Mouse (Mus musculus) midbrain, embryonic 12.5 days (tissue): ENCODE data around the gene Pheta2. TPM values are rescaled to one million over a fixed set of nuclear protein-coding genes. Genes with fewer than 3 reads are reported as not detected.

Source experiments
- ATAC-seq: fragments of 200-750 bp; cut with Nextera tagmentation; 2 replicates; pipeline ENCODE4 v1.8.0; 2017; ENCODE audit warnings: low read depth, moderate TSS enrichment, moderate library complexity; ENCODE audit not compliant: low FRiP score
- H3K27ac ChIP-seq: fragments of 300-500 bp; sonication (generic); replicated peaks from 2 replicates; pipeline ENCODE4 v1.5.1; 2016; ENCODE audit warnings: mild to moderate bottlenecking
- H3K27me3 ChIP-seq: fragments of 300-500 bp; sonication (generic); 2 replicates; pipeline ENCODE4 v1.6.1; 2016; ENCODE audit warnings: mild to moderate bottlenecking
- H3K36me3 ChIP-seq: fragments of 300-500 bp; sonication (generic); 2 replicates; pipeline ENCODE4 v1.6.1; 2016
- H3K4me1 ChIP-seq: fragments of 300-500 bp; sonication (generic); 2 replicates; pipeline ENCODE4 v1.6.1; 2016
- H3K4me2 ChIP-seq: fragments of 300-500 bp; sonication (generic); replicated peaks from 2 replicates; pipeline ENCODE4 v1.6.1; 2016; ENCODE audit warnings: mild to moderate bottlenecking, moderate library complexity
- H3K4me3 ChIP-seq: fragments of 300-500 bp; sonication (generic); 2 replicates; pipeline ENCODE4 v1.5.1; 2016; ENCODE audit warnings: mild to moderate bottlenecking
- H3K9ac ChIP-seq: fragments of 300-500 bp; sonication (generic); replicated peaks from 2 replicates; pipeline ENCODE4 v1.6.1; 2016; ENCODE audit warnings: mild to moderate bottlenecking, moderate library complexity
- H3K9me3 ChIP-seq: fragments of 300-500 bp; sonication (generic); 2 replicates; pipeline ENCODE4 v1.6.1; 2016; ENCODE audit warnings: mild to moderate bottlenecking
- WGBS: fragments of 180-500 bp; shearing (Covaris S2); methylation state at CpG from one replicate; pipeline ENCODE4 v1.1.7; 2016; 5-methylcytosine and 5-hydroxymethylcytosine counted together
- polyA plus RNA-seq: library from polyadenylated mRNA; unstranded; fragments of >200 nt; fragmentation: Nextera tagmentation; extraction: Ambion mirVana; gene quantifications from 2 replicates; pipeline ENCODE4 v1.2.1, GENCODE M21; 2016

Gene Pheta2
- polyA plus RNA-seq, 1 experiment from 2014 or later, result 4.1 TPM

DNA sequence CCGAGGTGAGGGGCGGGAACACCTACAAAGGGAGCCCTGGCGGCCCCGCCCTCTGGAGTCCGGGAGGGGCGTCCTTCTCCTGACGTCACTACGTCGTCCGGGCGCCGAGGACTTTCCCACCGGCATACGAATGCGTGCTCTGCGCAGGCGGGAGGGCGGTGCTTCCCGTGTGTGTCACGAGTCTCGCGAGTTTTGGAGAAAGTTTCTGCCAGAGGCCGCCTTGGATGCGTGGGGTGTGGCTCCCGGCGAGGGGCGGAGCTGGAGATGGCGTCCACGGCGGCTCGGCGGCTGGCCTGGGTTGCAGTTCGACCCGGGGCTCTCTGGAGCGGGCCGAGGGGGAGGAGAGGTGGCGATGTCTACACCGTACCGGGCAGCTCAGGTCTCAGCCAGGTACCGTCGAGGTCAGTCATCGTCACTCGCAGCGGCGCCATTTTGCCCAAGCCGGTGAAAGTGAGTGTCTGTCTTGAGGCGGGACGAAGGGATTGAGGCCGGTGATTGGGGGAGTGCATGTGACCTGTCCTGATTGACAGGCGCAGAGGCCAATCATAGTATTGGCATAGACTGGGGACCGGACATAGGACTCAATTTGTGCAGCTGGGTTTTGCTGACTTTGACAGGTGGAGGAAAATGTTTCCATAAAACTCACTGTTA, 7.2 kb downstream of the Pheta2 start:
- Histone ChIP-seq H3K4me2 (peak overlapping the region; percentile 89), H3K27me3 (peaks cover 14% of the 10 kb centered on the region), H3K9ac (peak overlapping the region; percentile 68), H3K4me1 (peaks cover 17% of the 10 kb centered on the region), H3K36me3 (peaks cover 36% of the 10 kb centered on the region), H3K27ac (peak overlapping the region; percentile 83), H3K4me3 (peak overlapping the region; percentile 69), H3K9me3 (no peaks in the 10 kb centered on the region)
- 0% methylated on average over 51 of the region's 51 CpGs for WGBS
- ATAC-seq, result peak; percentile 98

DNA sequence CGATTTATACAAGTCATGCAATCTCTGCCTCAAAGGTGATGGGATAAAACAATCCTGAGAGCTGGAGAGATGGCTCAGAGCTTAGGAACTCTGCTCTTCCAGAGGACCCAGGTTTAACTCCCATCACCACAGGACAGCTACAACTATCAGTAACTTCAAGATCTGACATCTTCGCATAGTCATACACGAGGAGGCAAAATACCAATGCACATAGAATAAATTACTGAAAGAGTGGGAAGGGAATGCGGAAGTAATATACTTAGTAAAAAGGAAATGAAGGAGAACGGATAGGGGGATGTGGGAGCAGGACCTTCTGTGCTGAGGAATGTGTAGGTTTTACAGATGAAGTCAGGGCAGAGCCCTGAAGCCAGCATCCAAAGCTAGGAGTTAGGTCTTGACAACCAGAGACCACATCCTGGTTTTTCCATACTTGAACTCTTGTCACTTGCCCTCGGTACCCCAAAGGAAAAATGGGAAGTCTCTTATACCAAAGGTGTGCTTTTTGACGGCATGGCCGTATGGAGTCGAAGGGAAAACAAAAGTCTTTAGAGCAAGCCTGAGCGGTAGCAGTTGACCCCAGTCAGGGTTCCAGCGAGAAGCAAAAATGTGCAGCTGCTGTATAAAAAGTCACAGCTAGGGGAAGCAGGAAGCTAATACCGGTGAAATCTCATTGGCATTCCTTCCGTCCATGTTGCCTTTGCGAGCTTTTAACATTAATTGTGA, 8.0 kb downstream of the Pheta2 start:
- whole genome bisulfite sequencing, result 67% methylated on average over 14 of the region's 14 CpGs
- Histone ChIP-seq H3K9ac (peak overlapping the region; percentile 68), H3K27me3 (peaks cover 7% of the 10 kb centered on the region; the same call in 1 of the 2 replicates), H3K36me3 (peaks cover 38% of the 10 kb centered on the region), H3K4me1 (peaks cover 13% of the 10 kb centered on the region), H3K27ac (peak overlapping the region; percentile 83), H3K9me3 (no peaks in the 10 kb centered on the region), H3K4me2 (peak overlapping the region; percentile 89), H3K4me3 (peak overlapping the region; percentile 69)
- no peak for ATAC-seq

- ATAC-seq, result no peak
- 86% methylated on average over 4 of the region's 4 CpGs for WGBS
- no peaks in the 10 kb centered on the region for H3K9me3 ChIP-seq
- 0 out of 2 replicates have a peak, but pooled peaks cover 1% of the 10 kb centered on the region for H3K27me3 ChIP-seq
- H3K27ac ChIP-seq, result no peak overlapping the region
- H3K9ac ChIP-seq, result peak overlapping the region; percentile 68; the same call in 1 of the 2 replicates
- peaks cover 17% of the 10 kb centered on the region for H3K4me1 ChIP-seq
- H3K36me3 ChIP-seq, result peaks cover 38% of the 10 kb centered on the region
- H3K4me2 ChIP-seq, result peak overlapping the region; percentile 89
- peak overlapping the region; percentile 69 for H3K4me3 ChIP-seq
Measured at GRCm38 (mm10) chr15:82347303-82347676, 8.5 kb downstream of the Pheta2 start.

- peaks cover 38% of the 10 kb centered on the region for H3K36me3 ChIP-seq
- no peaks in the 10 kb centered on the region for H3K9me3 ChIP-seq
- H3K9ac ChIP-seq, result no peak overlapping the region
- H3K4me1 ChIP-seq, result peaks cover 22% of the 10 kb centered on the region
- ATAC-seq, result no peak
- H3K27ac ChIP-seq, result no peak overlapping the region
- H3K4me2 ChIP-seq, result peak overlapping the region; percentile 89; the same call in 1 of the 2 replicates
- H3K4me3 ChIP-seq, result no peak overlapping the region
- no peaks in the 10 kb centered on the region for H3K27me3 ChIP-seq
- WGBS, result 90% methylated on average over 12 of the region's 12 CpGs
Measured at GRCm38 (mm10) chr15:82347852-82348251, 9.1 kb downstream of the Pheta2 start.

DNA sequence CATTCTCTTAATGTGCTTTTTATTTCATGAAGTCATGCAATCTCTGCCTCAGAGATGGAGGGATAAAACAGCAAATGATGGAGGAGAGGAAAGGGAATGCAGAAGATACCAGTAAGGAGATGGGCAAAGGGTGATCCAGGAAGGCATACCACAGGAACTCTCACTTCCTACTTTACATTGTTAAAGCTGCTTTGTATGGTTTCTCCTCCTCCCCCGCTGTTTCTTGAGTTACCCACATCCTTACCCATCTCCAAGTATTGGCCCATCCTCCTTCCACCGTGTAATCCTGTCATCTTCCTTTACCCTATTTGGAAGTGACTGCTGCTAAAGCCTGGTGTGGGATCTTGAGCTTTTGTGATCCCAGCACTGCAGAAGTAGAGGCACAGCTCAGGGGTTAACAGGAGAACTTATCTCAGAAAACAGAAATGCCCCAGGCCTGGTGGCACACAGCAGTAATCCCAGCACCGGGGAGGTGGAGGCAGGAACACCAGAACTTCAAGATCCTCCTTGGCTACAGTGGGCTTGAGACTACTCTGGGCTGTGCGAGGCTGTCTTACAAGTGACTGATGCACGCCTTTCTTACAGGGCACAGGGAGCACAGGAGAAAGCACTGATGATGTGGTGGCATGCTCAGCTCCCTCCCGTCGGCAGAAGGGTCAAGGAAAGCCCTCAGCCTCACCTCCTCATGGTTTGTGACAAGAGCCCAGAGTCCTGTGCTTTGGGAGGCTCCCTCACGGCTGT, 9.7 kb downstream of the Pheta2 start:
- no peak for ATAC-seq
- Histone ChIP-seq H3K9ac (no peak overlapping the region), H3K9me3 (no peaks in the 10 kb centered on the region), H3K4me3 (no peak overlapping the region), H3K27me3 (no peaks in the 10 kb centered on the region), H3K27ac (no peak overlapping the region), H3K4me2 (no peak overlapping the region), H3K36me3 (peaks cover 38% of the 10 kb centered on the region), H3K4me1 (peaks cover 27% of the 10 kb centered on the region)
- 87% methylated on average over 8 of the region's 8 CpGs for WGBS

DNA sequence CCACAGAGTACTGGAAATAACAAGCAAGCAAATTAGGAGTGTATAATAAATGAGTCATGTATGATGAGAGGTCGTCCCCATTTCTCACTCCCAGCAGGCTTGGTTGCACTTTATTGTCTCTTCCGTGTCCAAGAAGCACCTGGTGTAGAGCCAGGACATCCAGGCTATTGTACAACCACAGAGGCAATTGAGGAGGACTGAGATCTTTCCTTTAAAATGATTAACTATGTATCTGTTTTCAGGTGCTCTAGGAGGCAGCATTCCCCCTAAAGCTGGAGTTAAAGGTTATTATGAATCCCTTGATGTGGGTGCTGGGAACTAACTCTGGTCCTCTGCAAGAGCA, 10.2 kb downstream of the Pheta2 start:
- H3K27me3 ChIP-seq, result no peaks in the 10 kb centered on the region
- no peak overlapping the region for H3K4me2 ChIP-seq
- peaks cover 38% of the 10 kb centered on the region for H3K36me3 ChIP-seq
- no peak for ATAC-seq
- no peak overlapping the region for H3K4me3 ChIP-seq
- no peaks in the 10 kb centered on the region for H3K9me3 ChIP-seq
- no peak overlapping the region for H3K9ac ChIP-seq
- no peak overlapping the region for H3K27ac ChIP-seq
- peaks cover 29% of the 10 kb centered on the region for H3K4me1 ChIP-seq
- WGBS, result 94% methylated on average over 2 of the region's 2 CpGs

DNA sequence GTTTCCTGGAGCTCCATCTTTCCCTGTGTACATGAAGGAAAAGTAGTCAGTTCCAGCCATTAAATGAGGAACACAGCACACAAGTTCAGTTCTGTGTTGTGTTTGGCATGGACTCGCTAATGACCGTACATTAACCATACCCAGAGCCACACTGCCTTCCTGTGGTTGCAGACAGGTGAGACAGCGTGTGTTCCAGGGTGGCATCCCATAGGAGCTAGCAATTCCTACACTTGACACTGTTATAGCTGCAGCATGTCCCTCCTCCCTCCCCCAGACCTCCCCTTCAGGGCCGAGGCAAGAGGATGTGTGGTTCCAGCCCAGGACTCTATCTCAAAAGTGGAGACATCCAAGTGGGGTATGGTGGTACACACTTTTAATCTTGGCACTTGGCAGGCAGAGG, 11.6 kb downstream of the Pheta2 start:
- no peak overlapping the region for H3K9ac ChIP-seq
- no peak overlapping the region for H3K4me3 ChIP-seq
- no peaks in the 10 kb centered on the region for H3K9me3 ChIP-seq
- ATAC-seq, result no peak
- 93% methylated on average over 4 of the region's 4 CpGs for WGBS
- peaks cover 34% of the 10 kb centered on the region for H3K4me1 ChIP-seq
- H3K4me2 ChIP-seq, result no peak overlapping the region
- H3K27ac ChIP-seq, result no peak overlapping the region
- H3K36me3 ChIP-seq, result peaks cover 38% of the 10 kb centered on the region
- H3K27me3 ChIP-seq, result no peaks in the 10 kb centered on the region

DNA sequence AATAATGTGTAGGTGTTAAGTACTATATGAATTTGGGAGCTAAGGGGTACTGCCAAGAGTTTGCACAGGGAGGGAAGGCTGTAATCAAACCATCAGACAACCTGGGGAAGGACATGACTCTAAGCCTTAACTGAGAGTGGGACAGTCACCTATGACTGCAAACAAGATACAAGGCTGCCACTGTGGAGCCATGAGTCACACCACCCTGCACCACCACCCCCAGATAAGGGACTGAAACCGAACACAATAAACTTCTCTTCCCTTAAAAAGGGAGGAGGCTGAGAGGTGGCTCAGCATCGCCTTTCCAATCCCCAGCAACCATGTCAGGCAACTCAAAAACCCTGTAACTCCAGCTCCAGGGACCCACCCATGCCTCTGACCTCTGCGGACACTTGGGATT, 12.7 kb downstream of the Pheta2 start:
- Histone ChIP-seq H3K4me3 (no peak overlapping the region), H3K4me2 (no peak overlapping the region), H3K4me1 (peaks cover 34% of the 10 kb centered on the region), H3K9me3 (no peaks in the 10 kb centered on the region), H3K27ac (no peak overlapping the region), H3K36me3 (peaks cover 38% of the 10 kb centered on the region), H3K9ac (0 out of 2 replicates have a peak overlapping the region, but pooled peaks have one; percentile 31), H3K27me3 (no peaks in the 10 kb centered on the region)
- WGBS, result 86% methylated on average over 3 of the region's 3 CpGs
- no peak for ATAC-seq

GRCm38 (mm10) chr15:82353078-82353744, 14.5 kb downstream of the Pheta2 start:
- Histone ChIP-seq H3K4me1 (peaks cover 21% of the 10 kb centered on the region), H3K4me3 (peak overlapping the region; percentile 84), H3K9ac (peak overlapping the region; percentile 86), H3K27me3 (no peaks in the 10 kb centered on the region), H3K27ac (peak overlapping the region; percentile 83; the same call in 1 of the 2 replicates), H3K9me3 (no peaks in the 10 kb centered on the region), H3K4me2 (peak overlapping the region; percentile 72), H3K36me3 (peaks cover 30% of the 10 kb centered on the region)
- WGBS, result 35% methylated on average over 14 of the region's 14 CpGs
- no peak for ATAC-seq

- no peaks in the 10 kb centered on the region for H3K9me3 ChIP-seq
- H3K4me3 ChIP-seq, result peak overlapping the region; percentile 84
- peak overlapping the region; percentile 83 for H3K27ac ChIP-seq
- H3K27me3 ChIP-seq, result no peaks in the 10 kb centered on the region
- peak overlapping the region; percentile 86 for H3K9ac ChIP-seq
- WGBS, result under 1% methylated on average over 23 of the region's 23 CpGs
- peak overlapping the region; percentile 72 for H3K4me2 ChIP-seq
- H3K4me1 ChIP-seq, result peaks cover 21% of the 10 kb centered on the region
- ATAC-seq, result peak; percentile 72
- peaks cover 24% of the 10 kb centered on the region for H3K36me3 ChIP-seq
Measured at GRCm38 (mm10) chr15:82353745-82354113, 15.0 kb downstream of the Pheta2 start.

DNA sequence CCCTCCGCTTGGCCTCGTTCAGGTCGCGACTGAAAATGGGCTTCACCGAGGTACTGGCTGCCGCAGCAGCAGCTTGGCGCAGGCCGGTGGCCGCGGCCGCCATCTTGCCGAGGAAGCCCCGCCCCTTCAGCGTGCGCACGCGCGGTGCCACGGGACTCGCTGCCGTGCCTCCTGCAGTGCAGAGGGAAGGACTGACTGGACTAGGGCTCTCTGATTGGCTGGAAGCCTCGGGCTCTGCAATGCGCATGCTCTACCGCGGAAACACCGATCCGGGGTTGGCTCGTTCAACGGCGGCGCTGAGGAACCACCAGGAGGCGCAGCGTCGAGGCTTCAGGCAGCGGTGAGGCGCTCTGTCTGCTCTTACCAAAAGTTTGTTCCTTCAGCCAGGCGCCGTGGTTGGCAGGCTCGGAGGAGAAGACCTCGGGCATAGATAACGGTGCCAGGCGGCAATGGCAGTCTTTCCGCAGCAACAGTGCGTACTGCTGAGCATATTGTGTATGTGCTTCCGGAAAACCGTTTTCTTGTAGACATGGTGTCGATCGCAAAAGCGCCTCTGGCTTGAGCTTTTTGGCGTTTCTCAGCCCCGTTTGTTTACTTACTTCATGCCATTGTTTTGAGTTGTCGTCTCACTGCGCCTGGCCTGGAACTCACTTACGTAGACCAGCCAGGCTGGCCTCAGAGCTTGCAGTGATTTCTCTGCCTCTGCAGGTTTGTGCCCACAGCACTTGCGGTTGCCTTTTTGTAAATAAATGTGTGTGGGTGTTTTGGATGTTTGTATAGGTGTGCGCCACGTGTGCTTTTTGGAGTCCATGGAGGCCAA, 15.6 kb downstream of the Pheta2 start, which contains the start of gene Ndufa6:
Gene Ndufa6, minus strand, starts transcription at position 197 of the 820 bp plus-strand sequence.
- peak within 1 kb of the TSS; percentile 86 for H3K9ac ChIP-seq
- peak; percentile 99 for ATAC-seq
- H3K4me2 ChIP-seq, result peak within 1 kb of the TSS; percentile 72
- H3K27me3 ChIP-seq, result no peaks in the 10 kb centered on the region
- peaks cover 21% of the 10 kb centered on the region for H3K4me1 ChIP-seq
- peak within 1 kb of the TSS; percentile 83 for H3K27ac ChIP-seq
- H3K9me3 ChIP-seq, result no peaks in the 10 kb centered on the region
- peaks cover 18% of the 10 kb centered on the region for H3K36me3 ChIP-seq
- H3K4me3 ChIP-seq, result peak within 1 kb of the TSS; percentile 84
- WGBS, result 2% methylated on average over 57 of the region's 57 CpGs
